Mouse (Mus musculus) cerebral cortex, adult 2 months (tissue): ENCODE measurements around the gene Gls.

Experiments
- WGBS: fragments of 180-500 bp; shearing (Covaris S2); methylation state at CpG from one replicate; pipeline ENCODE4 v1.1.7; 2018; 5-methylcytosine and 5-hydroxymethylcytosine counted together

The Gls gene

DNA sequence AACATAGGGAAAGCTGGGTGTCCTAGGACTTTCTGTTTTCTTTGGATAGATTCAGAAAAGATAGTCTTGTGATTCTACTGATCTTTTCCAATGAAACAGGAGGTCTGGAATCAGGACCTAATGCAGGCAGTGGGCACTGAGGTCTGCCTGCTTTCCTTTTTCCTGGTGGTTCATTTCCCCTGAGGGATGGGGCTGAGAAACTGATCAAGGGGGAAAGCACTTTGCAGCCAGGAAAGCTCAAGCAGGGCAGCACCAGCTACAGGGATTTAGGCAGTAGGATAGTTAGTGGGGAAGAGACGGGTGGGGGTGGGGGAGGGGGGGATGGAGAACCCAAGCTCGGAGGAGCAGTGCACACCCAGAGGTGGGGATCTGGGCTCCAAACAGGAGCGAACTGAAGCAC is 80.1 kb downstream of the Gls start:
- 78% methylated on average over 3 of the region's 3 CpGs for WGBS

DNA sequence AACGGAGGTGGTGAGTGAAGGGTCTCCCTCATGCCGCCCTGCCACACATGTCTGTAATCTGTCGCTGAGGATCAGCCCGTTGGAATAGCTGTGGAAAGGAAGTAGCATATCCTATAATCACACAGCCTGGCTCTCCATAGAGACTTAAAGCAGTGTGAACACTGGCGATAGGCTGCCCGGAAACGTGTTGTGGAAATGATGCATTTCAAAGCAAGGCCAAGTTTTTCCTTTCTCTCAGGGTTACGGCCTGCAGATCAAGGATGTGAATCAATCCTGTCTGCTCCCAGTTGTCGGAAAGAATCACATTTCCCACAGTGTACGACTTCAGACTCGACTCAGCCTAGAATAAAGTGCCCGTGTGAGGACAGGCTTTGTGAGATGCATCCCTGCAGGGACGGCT is 80.7 kb downstream of the Gls start:
- WGBS = 75% methylated on average over 13 of the region's 13 CpGs

DNA sequence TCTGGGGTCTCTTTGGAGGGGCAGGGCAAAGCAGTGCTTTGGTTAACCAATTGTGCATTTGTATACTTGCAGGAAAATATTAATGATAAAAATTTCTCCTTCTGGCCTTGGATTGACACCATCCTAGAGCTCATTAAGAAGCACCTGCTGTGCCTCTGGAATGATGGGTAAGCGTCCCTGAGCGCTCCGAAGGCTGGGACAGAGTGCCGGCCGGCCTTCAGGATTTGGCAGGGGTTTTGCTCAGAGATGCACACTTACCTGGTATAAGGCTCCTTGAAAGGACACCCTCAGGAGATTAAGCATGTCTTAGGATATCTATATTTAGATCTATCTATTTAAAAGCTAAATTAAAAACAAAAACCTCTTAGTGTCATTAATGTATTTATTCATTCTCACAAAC is 81.9 kb downstream of the Gls start:
- 94% methylated on average over 5 of the region's 5 CpGs for WGBS

DNA sequence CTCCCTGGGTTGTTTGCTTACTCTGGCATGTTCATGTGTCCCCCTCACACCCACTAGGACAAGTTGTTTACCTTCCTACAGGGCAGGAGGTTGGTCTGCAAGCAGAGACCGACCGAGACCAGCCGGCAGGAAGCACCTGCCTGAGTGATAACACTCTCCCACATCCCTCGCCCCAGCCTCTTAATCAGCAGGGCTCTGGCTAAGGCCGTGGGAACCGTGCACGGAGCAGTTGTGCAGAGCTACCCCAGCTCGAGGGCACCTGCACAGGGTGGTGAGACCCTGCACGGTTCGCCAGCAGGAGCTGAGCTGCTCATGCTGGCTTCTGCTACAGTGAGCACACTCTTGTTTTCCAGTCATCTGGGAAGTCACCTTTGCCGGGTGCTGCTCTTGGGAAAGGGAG is 82.4 kb downstream of the Gls start:
- WGBS = 52% methylated on average over 11 of the region's 11 CpGs

DNA sequence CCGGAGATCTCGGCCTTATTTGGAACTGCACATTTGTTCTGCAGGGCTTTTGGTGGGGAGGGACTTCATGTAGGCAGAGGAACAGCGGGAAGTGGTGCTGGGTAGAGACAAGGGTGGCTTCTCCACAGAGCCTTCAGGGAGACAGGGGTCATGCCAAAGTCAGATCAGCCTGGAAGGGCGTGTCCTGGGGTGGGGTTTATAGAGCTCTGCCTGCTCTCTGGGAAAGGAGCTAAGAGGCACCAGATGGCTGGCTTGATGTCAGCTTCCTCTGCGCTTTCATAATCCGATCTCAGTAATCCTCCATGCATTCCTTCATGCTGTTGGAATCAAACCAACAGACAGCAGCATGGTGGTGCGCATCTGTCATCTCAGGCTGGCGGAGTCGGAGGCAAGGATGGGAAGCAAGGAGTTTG is 83.1 kb downstream of the Gls start:
- WGBS = 32% methylated on average over 9 of the region's 9 CpGs

DNA sequence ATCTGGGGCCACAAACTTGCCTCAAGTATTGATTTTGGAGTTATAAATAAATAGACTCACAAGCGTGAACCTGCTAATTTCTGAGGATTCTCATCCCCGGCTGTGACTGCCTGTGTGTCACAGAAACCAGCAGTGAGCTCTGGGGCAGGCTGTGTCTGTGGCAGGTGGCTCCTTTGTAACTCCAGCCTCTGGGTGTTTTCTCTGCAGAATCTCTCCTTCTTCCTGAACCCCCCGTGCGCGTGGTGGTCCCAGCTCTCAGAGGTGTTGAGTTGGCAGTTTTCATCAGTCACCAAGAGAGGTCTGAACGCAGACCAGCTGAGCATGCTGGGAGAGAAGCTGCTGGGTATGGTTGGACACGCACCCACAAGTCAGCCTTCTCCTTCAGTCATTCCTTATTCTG is 84.3 kb downstream of the Gls start:
- 67% methylated on average over 7 of the region's 7 CpGs for WGBS

DNA sequence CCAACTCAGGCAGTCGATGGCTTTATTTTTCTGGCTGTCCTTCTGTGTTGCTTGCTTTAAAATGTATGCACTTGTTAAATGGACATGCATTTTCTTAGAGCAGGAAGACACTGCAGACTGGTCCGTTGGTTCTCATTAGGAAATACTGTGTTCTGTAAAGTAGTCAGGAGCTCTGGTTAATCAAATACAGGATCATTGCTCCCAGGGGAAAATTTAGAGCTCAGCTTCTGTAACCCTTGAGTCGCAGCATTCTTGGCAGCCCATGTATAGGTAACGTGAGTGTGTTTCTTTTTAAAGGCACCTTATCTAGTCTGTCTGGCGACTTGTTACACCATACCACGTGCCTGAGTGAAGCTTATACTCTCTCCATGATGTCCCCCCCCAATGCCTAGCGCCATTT is 84.9 kb downstream of the Gls start:
- WGBS = 85% methylated on average over 7 of the region's 7 CpGs

DNA sequence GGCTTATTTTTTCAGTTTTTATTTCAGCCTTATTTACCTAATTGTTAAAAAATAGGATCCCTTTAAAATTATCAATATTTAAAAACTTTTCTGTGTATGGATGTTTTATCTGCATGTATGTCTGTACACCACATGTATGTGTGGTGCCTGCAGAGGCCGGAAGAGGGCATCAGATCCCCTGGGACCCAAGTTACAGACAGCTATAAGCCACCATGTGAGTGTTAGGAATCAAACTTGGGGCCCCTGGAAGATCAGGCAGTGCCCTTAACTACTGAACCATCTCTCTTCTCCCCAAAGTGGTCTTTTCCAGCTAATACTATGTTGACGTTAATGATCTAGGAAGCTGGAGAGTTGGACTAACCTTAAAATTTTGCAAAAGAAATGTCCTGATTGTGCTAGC is 85.6 kb downstream of the Gls start:
- WGBS = 83% methylated on average over 2 of the region's 2 CpGs

DNA sequence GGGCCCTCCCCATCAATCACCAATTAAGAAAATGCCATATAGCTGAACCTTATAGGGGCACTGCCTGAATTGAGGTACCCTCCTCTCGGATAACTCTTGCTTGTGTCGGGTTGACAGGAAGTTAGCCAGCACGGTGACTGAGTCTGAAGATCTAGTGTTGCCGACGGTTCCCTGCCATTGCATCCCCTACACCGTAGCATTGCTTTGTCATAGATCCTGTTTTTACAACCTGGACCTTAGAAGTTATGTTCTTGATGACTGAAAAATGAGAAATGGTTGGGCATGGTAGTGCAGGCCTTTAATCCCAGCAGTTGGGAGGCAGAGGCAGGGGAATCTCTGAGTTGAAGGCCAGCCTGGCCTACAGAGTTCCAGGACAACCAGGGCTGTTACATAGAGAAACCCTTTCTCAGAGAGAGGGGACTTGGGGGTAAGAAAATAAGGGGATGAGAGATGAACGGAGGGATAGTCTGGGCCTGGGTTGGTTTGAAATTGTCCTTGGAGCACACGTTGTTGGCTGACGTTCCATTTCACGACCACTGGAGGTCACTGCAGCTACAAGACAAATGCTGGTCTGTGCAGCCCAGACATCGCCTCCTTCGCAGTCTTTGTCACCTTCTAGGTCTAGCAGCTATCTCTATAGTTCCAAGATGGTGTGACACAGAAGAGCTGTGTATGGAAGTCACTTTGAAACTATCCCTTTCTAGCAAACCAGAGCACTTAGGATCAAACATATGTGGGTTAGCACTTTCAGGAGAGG is 86.6 kb downstream of the Gls start:
- WGBS = 52% methylated on average over 12 of the region's 12 CpGs

DNA sequence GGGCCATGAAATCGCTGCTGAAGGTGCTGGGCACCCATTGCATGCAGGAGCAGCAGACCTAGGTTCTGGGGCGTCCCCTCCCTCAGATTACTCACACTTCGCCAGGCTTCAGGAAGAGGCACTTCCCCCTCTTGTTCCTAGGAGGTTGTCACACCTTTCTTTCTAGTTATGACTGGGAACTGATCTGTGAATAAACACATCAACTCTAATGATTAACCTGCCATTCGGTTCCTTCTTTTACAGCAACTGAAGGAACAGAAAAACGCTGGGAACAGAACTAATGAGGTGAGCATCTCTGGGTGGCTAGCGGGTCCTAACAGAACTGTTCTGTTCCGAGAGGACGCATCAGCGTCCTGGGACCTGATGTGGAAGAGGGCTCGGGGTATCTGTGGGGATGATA is 88.1 kb downstream of the Gls start:
- WGBS = 87% methylated on average over 10 of the region's 10 CpGs

DNA sequence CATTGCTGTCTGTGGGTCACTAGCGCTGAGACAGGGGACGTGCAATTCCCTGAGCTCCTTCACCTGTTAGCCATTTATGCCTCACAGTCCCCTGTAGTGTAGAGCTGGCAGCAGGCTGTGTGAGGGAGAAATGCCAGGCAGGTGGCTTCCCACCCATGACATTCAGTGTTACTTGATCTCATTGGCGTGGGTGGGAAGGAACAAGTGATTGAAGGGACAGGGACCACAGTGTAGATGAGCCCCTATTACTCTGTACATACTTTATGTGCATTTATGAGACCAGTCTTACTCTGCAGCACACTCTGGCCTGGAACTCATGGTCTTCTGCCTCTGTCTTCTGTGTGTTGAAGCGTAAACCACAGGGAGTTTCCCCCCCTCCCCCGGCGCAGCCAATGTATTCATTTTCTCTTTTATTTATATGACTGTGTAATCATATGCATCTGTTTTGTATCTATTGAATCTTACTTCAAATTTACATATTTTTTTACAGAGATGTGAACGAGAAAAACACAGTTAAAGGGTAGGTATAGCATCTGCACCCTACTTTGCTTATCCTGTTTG is 89.4 kb downstream of the Gls start:
- 89% methylated on average over 7 of the region's 7 CpGs for WGBS

DNA sequence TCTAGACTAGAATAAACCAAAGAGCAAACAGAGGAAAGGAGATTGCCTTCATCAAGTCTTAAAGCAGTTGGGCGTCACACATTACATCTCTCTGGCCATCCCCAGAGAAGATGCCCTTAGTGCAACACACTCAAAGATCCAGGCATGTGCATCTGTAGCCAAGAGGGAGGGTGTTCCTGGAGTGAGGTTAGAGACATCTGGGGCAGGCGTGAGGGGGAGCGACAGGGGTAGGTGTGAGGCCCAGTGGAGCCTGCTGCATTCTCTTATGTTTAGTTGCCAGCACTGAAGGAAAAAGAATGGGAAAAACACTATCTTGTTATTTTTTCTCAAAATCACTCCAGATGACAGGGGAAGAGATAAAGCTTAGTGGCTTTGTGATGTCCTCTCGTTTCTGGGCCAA is 89.8 kb downstream of the Gls start:
- WGBS = 75% methylated on average over 4 of the region's 4 CpGs

DNA sequence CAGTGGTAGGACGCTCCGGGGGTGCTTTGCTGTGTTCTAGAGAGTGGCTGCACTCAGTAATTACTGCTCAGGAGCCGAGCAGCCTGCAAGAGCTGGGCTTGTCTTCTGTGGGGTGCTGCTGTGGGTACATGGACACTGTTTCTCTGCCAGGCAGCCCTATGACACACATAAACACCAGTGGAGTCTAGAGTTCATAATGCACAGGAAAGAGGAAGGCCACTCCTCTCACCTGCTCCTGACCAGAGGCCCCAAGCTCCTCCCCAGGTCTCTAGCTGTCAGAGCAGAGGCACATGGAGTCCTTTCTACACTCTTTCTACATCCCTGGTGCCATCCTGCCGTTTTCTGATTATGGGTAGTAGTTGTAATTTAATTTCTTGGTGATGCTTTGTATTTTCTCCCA is 90.9 kb downstream of the Gls start:
- WGBS = 77% methylated on average over 4 of the region's 4 CpGs

DNA sequence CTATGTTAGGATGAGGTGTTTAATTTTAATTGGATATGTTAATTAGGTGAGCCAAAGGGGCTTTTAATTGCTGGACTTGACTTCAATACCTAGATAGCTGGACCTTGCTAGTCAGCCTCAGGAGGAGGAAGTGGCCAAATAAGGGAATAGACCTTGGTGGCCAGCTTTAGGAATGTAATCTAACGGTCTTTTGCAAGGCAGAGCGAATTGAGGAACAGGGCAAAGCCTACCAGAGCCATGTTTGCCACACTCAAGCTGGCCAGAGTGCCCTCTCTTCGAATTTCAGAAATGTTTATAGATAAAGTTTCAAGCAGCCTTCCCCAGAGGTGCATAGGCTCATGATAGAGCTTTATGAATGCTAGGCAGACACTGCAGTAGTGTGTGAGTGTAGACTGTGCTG is 91.5 kb downstream of the Gls start:
- 78% methylated on average over 3 of the region's 3 CpGs for WGBS

DNA sequence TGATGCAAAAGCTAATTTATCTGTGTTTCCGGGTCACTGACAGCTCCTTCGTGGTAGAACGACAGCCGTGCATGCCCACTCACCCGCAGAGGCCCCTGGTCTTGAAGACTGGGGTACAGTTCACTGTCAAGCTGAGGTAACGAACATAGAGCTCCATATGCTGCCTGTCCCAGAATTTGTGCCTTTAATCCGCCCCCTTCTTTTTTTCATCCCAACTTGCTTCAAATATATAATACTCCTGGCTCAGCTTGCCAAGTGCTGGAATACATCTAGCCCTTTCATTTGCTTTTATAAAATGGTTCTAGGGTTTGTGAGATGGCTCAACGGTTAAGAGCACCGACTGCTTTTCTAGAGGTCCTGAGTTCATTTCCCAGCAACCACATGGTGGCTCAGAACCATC is 92.5 kb downstream of the Gls start:
- 60% methylated on average over 9 of the region's 9 CpGs for WGBS

DNA sequence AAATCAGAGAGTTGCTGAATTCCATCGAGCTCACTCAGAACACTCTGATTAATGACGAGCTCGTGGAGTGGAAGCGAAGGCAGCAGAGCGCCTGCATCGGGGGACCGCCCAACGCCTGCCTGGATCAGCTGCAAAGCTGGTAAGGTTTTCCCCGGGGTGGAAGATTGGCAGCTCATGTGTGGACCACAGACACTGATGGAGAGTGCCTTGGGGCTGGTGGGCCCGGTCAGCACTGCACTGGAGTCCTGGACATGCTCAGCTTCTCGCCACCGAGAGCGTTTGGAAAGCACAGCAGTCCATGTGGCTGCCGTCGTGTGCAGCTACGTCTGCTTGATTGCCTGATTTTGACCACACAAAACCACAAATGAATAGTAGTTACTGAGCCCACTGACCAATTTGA is 95.7 kb downstream of the Gls start:
- 92% methylated on average over 16 of the region's 16 CpGs for WGBS

DNA sequence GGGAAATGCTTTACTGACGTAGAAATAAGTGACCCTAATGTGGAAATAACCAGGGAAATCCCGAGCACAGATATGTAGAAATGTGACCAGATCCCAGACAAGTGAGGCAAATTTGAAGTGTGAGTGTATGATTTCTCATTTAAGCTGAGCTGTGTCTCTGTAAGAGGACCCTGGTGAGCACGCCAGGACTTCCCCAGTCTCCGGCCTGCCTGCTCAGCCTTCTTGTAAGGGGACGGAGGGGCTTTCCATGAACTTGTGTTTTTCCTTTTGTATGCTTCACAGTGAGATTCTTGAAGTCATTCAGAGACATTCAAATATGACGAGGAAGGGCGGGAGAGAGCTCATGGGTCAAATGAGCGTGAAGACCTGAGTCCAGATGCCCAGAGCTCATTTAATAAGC is 99.8 kb downstream of the Gls start:
- 94% methylated on average over 8 of the region's 8 CpGs for whole genome bisulfite sequencing

DNA sequence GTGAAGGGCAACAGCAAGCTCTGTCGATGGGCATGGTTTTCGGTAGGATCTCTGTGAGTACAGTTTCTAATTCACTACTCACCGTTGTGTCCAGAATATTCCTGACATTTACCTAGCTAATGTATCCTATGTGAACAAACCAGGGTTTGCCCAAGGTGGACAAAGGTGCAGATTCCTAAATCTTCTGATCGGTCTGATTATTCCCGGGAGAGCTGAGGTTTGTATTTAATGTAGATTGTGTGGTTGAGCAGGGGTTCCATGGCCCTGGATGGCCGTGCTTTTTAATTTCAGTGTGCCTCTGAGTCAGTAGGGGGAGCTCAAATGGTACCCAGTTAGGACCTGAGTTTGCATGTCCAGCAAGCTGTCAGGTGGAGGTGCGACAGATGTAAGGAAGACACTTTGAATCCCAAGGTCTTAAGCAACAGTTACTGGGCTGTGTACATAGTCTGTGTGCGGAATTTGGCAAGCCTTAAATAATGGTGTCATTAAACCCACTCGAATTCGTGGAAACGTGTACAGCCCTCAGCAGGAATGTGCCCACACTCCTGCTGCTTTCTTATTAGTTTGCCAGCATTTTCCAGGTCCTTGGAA is 101.2 kb downstream of the Gls start:
- WGBS = 72% methylated on average over 11 of the region's 11 CpGs

DNA sequence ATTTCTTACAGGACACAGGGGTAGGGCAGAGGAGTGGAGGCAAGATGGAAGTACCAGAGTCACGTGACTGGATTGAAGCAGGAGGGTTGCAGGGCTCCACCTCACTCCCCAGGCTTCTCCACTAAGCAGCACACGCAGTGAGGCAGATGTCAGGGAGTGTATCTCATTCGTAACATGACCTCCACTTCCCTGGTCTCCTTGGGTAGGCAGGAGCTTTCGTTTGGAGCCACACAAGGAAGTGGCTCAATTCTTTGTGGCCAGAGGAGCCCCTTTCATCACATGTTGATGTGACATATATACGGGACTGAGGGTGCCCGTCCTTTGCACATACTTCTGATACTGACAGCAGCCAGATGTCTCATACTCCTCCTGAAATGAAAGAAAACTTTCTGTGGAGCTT is 103.2 kb downstream of the Gls start:
- 82% methylated on average over 6 of the region's 6 CpGs for WGBS

DNA sequence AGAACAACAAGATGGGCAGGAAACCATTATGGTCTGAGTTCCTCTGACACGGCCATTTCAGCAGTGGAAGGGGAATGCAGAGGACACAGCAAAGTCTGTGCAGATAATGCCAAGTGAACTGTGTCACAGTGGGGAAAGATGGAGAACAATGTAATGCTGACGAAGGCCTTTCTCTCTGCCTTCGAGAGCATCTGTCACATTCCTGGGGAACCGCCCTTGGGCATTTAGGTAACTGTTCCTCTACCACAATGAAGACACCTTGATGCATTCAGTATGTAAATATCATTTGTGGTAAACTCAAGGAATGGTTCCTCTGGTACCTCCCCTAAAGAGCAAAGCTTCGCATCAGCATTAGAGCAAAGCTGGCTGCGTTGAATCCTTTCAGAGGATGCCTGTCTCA is 105.7 kb downstream of the Gls start:
- whole genome bisulfite sequencing = 97% methylated on average over 6 of the region's 6 CpGs

DNA sequence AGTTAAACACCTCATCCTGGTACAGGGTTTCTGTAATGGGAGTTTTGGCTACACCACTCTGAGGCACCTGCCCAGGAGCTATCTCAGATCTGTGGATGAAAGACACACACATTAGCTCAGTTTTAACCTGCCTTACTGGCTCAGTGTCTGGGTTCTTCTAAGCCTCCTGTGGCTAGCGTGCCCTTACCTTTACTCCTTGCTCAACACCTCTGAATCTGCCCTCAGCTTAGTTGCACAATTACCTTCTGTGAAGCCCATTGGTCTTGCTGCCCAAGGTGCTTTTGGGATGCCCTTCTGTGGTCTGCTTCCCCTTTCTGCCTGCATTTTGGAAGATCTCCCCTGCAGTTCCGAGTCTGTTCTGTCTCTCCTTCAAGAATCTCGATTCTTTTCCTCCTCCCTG is 108.2 kb downstream of the Gls start:
- WGBS = 80% methylated on average over 3 of the region's 3 CpGs

DNA sequence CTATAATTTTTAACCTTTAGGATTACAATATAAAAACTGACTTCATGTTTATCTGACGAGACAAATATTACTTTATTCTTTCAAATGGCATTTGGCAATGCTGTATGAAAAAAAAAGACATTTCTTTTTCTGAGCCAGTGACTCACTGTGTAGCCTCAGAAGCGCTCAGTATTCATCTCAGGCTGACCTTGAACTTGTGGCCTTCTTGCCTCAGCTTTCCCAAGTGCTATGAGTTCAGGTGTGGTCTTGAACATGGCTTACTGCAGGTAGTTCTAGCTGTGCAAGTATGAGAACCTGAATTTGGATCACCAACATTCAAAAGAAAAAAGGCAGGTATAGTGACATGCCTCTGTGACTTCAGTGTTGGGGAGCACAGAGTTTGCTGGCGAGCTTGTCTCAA is 112.0 kb downstream of the Gls start:
- WGBS = 93% methylated on average over 3 of the region's 3 CpGs

DNA sequence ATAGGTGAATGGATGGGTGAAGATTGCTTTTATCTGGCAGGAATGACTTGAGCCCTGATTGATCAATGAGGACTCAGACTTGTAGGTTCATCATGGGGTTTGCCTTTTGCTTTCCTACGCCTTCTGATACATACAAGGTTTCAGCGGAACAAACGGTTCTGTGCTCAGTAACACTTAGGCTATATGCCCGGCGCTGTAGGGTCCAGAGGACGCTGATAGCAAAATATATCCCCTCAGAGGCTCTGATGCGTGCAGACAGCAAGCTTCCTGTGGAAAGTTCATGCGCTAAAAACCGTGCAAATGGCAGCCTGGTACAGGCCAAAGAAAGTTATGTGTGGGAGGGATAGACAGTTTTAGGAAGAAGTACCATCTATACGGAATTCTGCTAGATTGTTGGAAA is 112.8 kb downstream of the Gls start:
- 37% methylated on average over 10 of the region's 10 CpGs for WGBS

DNA sequence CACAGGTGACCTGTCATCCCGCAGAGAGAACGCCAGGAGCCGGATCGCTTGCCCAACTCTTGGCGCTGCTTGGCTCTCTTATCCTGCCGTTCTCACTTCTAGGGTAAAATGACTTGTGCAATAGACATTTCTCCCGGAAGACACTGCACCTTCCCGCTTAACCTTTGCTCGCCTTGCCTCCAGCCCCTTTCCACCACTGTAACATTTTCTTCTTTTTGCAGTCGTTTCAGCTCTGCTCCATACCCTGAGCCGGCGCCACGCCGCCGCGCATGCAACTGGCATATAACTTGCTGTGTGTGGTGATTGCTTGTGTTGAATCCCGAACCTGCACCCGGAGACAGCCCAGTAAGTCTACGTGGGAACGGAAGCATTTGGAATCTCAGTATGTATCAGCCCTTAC is 113.3 kb downstream of the Gls start:
- under 1% methylated on average over 20 of the region's 20 CpGs for WGBS
